Mouse (Mus musculus) stomach, postnatal 0 days (tissue): ENCODE results near the gene Ptp4a2.

Experiments used
- CTCF ChIP-seq: IDR thresholded peaks from 2 replicates; pipeline ENCODE4 v1.5.1; 2016; ENCODE audit warnings: antibody characterized with exemption, low read depth, mild to moderate bottlenecking, moderate library complexity
- EP300 ChIP-seq: optimal IDR thresholded peaks from 2 replicates; pipeline ENCODE3; 2016; ENCODE audit warnings: antibody characterized with exemption

- no peak for TF ChIP-seq CTCF
- no peak for TF ChIP-seq EP300
Measured at GRCm38 (mm10) chr4:129835296-129835695, 24.3 kb downstream of the Ptp4a2 start.
